Mouse (Mus musculus): Measurements from ENCODE around the gene Tac4.
A peak's percentile ranks its signal among the peaks of the same experiment; 100 is the strongest.

Tac4 gene

GRCm38 (mm10) chr11:95261178-95261751, at the start of gene Tac4:
Tac4 (plus strand) TSS chr11:95261529.
- DNase-seq (ENCODE audit: low spot score): no peak

- no peak for DNase-seq (ENCODE audit: low spot score)
Measured at GRCm38 (mm10) chr11:95213607-95214006, 47.7 kb upstream of the Tac4 start.

GRCm38 (mm10) chr11:95214305-95214704, 47.0 kb upstream of the Tac4 start:
- DNase-seq (ENCODE audit: low spot score): no peak

- no peak for DNase-seq (ENCODE audit: low spot score)
Measured at GRCm38 (mm10) chr11:95216193-95216592, 45.1 kb upstream of the Tac4 start.

- DNase-seq (ENCODE audit: low spot score): no peak
Measured at GRCm38 (mm10) chr11:95219111-95219510, 42.2 kb upstream of the Tac4 start.

- DNase-seq (ENCODE audit: low spot score): peak; percentile 36
Measured at GRCm38 (mm10) chr11:95223473-95223872, 37.9 kb upstream of the Tac4 start.

- no peak for DNase-seq (ENCODE audit: low spot score)
Measured at GRCm38 (mm10) chr11:95224124-95224893, 37.0 kb upstream of the Tac4 start.

GRCm38 (mm10) chr11:95225448-95225847, 35.9 kb upstream of the Tac4 start:
- DNase-seq (ENCODE audit: low spot score): no peak

- DNase-seq (ENCODE audit: low spot score): no peak
Measured at GRCm38 (mm10) chr11:95227467-95227866, 33.9 kb upstream of the Tac4 start.

- peak; percentile 75 for DNase-seq (ENCODE audit: low spot score)
Measured at GRCm38 (mm10) chr11:95231688-95232328, 29.5 kb upstream of the Tac4 start.

GRCm38 (mm10) chr11:95232329-95232696, 29.0 kb upstream of the Tac4 start:
- no peak for DNase-seq (ENCODE audit: low spot score)

GRCm38 (mm10) chr11:95238477-95238876, 22.9 kb upstream of the Tac4 start:
- DNase-seq (ENCODE audit: low spot score): no peak

GRCm38 (mm10) chr11:95242653-95243052, 18.7 kb upstream of the Tac4 start:
- DNase-seq (ENCODE audit: low spot score): no peak

GRCm38 (mm10) chr11:95245456-95245855, 15.9 kb upstream of the Tac4 start:
- no peak for DNase-seq (ENCODE audit: low spot score)

- no peak for DNase-seq (ENCODE audit: low spot score)
Measured at GRCm38 (mm10) chr11:95247065-95247464, 14.3 kb upstream of the Tac4 start.

- no peak for DNase-seq (ENCODE audit: low spot score)
Measured at GRCm38 (mm10) chr11:95250110-95250509, 11.2 kb upstream of the Tac4 start.

GRCm38 (mm10) chr11:95251295-95251694, 10.0 kb upstream of the Tac4 start:
- peak; percentile 66 for DNase-seq (ENCODE audit: low spot score)

GRCm38 (mm10) chr11:95252104-95252503, 9.2 kb upstream of the Tac4 start:
- no peak for DNase-seq (ENCODE audit: low spot score)

GRCm38 (mm10) chr11:95254165-95254564, 7.2 kb upstream of the Tac4 start:
- no peak for DNase-seq (ENCODE audit: low spot score)

- DNase-seq (ENCODE audit: low spot score): no peak
Measured at GRCm38 (mm10) chr11:95255747-95256146, 5.6 kb upstream of the Tac4 start.

GRCm38 (mm10) chr11:95257930-95258329, 3.4 kb upstream of the Tac4 start:
- no peak for DNase-seq (ENCODE audit: low spot score)

- DNase-seq (ENCODE audit: low spot score): peak; percentile 82
Measured at GRCm38 (mm10) chr11:95258490-95258889, 2.8 kb upstream of the Tac4 start.
